Mouse (Mus musculus): ENCODE data around the gene Zfp358. TPM values are rescaled to one million over a fixed set of nuclear protein-coding genes. Genes with fewer than 3 reads are reported as not detected.

Zfp358 gene
- total RNA-seq, 4 experiments from 2014 or later = 27.6 to 32.1 (median 28.0) TPM

DNA sequence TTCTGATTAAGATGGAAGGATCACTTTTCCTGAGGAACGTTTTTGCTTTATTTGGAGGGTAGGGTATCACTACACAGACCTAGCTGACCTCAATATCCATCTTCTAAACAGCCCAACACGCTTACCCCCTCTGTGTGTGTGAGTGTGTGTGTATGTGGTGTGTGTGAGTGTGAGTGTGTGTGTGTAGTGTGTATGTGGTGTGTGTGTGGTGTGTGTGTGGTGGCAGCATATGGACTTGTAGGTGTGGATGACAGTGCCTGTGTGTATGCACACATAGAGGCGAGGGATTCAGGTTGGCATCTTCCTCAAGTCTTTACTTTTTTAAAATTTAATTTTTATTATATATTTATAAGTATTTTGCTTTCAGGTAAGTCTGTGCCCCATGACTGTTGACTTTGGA lies 5.6 kb downstream of the Zfp358 start:
- DNase-seq (ENCODE audit: low spot score in 2 of 2) = no peak

DNA sequence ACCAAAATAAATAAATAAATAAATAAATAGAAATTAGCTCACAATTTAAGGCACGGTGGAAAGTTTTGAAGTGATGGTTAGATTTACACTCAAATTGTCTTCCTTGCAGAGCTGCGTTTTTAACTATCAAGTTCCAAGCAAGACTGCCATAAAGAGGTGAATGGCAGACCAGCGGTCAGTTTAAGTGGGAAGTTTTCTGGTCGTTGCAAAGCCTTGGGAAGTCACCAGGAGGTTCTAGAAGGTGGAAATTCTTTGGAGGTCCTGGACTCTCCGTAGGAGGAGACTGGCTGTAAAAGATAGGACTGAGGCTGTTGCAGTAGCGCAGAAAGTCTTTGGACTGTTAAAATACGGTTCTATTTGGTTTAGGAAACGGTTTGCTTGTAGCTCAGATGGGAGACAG lies 6.8 kb downstream of the Zfp358 start:
- no peak for DNase-seq (ENCODE audit: low spot score in 2 of 2)

DNA sequence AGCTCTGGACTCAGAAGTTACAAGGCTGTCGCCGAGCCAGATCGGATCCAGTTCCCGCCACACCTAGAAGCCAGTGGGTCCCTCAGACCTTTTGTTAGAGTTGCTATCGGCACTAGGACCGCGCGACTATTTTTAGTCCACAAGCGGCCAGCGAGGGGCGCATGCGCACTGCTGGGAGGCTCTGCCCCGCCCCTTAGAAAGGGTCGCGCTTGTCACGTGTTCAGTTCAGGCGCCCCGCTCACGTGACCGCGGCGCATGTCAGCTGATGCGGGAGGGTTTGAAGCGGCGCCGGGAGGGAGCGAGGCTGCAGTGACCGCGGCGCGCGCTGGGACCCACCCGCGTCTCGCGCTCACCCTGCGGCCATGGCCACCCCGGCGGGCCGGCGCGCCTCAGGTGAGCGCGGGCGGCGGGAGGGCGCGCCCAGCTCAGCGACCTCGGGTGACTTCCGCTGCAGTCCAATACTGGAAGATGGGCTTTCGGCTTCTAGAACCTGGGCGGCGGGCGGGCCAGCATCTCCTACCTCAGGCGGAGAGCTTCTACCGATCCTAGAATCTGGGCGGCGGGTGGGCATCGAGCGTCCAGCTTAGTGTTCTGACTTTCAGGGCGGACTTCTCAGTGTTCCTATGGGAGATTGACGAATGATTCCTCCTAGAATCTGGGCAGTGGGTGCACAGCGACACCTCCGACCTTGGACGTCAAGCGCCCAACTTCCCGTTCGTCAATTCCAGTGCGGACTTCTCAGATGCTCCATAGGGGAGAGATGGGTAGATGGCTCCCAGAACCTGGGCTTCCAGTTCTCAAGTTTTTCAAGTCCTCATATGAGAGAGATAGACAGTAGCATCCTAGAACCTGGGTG lies 7.5 kb downstream of the Zfp358 start, which contains the start of gene Mcoln1:
Gene Mcoln1, plus strand, starts transcription at position 223 of the 856 bp plus-strand sequence.
- DNase-seq (ENCODE audit: low spot score in 2 of 2) = peak; percentile 97 to 98

DNA sequence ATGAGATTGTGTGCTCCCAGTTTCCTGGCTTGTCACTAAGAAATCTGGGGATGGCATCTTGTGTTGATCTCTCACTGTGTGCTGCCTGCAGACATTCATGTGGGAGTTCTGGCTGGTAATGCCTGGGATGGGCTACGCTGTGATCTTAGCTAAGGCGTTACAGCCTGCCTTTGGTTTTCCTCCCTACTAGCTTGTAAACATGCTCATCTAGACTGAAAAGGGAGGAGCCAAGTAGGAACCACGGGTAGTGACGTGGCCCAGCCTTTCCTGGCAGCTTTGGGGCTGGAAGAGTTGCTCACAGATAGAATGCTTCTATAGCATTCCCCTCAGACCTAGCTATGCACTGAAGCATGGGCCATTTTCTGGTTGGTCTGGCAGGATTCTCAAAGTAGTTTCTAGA lies 9.3 kb downstream of the Zfp358 start:
- DNase-seq (ENCODE audit: low spot score in 2 of 2) = no peak

DNA sequence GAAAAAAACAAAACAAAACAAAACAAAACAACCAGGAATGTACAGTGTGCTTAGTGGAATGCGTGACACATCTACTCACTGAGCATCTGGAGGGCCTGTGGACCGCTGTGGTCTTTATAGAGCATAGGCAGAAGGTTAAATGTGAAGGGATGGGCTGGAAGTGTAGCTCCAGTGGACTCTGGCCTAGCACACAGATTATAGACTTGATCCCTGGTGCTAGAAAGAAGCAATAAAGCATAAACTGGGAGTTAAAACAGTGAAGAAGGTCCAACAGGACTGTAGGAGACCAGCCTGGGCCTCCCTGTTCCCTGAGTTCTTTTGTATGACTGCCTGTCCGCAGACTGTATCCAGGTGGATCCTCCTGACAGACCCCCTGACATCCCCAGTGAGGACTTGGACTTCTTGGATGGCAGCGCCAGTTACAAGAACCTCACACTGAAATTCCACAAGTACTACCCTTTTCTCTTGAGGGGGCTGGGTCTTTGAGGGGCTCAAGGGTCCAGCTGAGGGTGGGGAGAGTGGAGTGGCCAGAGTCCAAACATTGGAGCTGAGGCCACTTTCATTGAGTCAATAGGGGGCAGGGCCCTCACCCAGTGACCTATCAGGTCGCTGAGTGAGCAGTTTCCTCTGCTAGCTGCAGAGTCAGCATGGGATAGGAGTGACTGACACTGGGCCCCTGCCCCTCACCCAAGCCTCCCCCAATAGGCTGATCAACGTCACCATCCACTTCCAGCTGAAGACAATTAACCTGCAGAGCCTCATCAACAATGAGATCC lies 15.2 kb downstream of the Zfp358 start:
- DNase-seq (ENCODE audit: low spot score in 2 of 2) = no peak

DNA sequence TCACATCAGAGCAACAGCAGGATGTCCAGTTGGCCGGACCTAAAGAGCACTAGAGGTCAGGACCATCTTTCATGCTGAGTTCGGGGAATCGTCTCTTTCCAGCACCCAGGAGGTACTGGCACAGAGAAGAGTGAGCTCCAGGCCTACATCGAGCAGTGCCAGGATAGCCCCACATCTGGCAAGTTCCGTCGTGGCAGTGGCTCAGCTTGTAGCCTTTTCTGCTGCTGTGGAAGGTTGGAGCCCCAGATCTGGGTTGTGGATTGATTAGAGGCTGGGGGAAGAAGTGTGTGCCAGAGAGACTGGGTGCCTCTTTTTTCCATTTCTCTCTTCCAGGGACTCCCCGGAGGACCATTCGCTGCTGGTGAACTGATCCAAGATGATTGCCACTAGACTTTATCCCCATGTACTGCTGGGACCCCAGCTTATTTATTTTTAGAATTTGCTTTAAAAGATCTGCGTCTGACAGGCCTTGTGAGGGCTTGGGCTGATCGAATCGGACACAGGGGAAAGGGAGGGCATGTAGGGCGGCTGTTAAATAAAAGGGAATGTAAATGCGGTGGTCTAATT lies 21.8 kb downstream of the Zfp358 start:
- DNase-seq (ENCODE audit: low spot score in 2 of 2) = no peak

DNA sequence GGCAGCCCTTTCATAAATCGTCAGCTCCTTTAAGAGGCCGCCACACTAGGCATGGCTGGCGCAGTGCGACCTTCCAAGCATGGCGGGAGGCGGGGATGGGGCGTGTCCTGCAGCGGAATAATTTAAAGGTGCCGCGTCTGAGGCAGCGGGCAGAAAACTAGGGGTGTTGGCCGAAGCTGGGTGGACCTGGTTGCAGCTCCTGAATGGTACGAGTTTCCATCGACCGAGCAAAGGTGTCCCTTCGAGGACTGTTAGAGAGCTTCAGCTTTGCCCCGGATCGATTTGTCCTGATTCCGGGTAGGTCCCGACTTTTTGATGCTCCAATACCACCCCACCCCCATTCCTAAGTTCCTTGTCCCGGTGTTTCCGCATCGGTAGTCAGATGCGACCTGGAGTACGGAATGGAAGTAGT lies 22.3 kb downstream of the Zfp358 start, which contains the start of gene Pnpla6:
Gene Pnpla6, plus strand, starts transcription at position 125 of the 412 bp plus-strand sequence.
- peak; percentile 83 to 90 for DNase-seq (ENCODE audit: low spot score in 2 of 2)

DNA sequence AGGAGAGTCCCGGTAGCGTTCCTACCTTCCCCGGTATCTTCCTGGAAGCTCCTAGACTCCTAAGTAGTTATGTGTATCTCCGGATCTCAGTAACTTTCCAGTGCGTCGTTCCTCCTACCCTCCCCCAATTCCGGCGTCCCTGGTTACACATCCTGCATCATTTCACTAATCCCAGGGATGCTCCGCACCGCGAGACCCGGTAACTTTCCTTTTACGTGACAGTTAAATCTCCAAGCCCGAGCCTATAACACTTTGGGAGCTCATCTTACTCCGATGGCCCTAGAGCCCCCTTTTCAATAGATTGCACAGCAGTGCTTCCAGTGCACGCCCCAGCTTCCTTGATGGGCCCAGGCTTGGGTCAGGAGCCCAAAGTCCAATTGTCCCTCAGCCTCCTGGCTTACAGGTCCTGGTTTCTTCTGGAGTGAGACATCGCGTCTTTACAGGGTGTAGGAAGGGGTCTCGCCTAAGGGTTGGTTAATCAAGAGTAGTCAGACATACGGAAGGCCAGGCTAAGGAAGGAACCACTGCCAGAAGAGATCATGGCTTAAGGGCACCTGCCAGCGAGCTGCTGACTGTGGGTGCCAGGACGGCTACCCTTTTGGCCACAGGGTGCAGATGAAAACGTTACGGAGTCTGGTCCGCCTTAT lies 23.0 kb downstream of the Zfp358 start:
- peak; percentile 64 to 70 for DNase-seq (ENCODE audit: low spot score in 2 of 2)

DNA sequence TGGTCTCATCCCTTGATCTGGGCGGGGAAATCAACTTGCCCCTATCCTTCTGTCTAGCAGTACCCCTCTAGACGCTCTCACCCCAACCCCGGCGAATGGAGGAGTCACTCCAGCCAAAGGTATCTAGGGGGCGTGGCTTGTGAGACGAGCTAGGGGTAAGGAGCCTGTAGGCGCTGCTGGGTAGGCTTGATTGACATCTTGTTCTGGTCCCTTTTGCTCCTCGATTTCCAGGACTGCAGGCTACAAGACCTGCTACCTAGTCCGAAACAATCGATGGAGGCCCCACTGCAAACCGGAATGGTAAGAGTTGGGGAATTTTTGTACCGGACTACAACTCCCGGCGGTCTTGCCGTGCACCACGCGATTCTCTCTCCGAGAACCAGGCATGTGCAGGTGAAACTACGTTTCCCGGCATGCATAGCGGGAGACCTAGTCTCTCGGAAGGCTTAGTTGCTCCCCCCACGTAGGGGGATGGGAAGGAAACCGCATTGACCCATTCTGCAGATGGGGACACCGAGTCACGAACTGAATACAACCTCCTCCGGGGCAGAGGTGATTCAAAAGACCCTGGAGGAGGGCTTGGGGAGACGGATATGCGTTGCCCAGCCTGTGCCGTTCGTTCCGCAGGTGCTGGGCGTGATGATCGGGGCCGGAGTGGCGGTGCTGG lies 23.6 kb downstream of the Zfp358 start:
- peak; percentile 95 to 96 for DNase-seq (ENCODE audit: low spot score in 2 of 2)

DNA sequence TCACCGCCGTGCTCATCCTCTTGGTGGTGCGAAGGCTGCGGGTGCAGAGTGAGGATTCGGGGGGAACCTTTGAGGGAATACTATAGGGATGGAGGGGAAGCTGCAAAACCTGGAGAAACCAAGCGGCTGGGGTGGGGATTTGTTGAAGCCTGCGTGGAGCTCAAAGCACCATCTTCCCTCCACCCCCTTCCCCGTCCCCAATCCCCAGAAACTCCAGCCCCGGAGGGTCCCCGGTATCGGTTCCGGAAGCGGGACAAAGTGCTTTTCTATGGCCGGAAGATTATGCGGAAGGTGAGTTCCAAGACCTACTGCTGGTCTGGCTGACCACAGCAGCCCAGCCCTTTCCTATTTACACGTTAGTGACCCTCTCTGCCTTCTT lies 24.2 kb downstream of the Zfp358 start:
- no peak for DNase-seq (ENCODE audit: low spot score in 2 of 2)

DNA sequence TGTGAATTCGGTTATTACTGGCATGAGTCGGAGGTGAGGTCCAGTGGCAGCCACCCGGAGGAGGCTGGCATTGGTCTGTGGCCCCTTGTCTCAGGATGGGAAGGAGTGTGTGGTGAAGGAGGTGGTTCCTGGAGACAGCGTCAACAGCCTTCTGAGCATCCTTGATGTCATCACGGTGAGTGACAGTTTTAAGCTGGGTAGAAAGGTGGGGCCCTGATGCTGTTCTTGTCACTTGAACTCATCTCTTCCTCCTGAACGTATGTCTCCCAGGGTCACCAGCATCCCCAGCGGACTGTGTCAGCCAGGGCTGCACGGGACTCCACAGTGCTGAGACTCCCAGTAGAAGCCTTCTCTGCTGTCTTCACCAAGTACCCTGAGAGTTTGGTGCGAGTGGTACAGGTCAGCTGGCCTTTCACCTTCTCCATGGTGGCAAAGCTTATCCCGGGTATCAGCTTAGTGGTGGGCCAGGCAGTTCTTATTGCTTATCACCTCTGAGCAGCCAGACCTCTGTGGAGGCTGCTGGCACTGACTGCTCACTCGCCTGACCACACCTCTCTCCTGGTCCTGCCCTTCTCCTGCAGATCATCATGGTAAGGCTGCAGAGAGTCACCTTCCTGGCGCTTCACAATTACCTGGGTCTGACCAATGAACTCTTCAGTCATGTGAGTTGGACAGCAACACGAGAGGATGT lies 29.2 kb downstream of the Zfp358 start:
- no peak for DNase-seq (ENCODE audit: low spot score in 2 of 2)

DNA sequence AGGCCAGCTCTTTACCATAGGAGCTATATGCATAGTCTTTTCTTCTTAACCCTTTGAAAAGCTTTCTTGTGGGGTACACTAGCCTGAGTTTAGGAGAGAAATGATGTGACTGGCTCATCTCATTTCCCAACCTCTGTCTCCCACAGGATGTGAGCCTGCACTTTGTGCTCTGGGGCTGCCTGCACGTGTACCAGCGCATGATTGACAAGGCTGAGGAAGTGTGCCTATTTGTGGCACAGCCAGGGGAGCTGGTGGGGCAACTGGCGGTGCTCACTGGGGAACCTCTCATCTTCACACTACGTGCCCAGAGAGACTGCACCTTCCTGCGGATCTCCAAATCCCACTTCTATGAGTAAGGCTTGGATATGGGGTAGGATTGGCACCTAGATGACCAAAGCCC lies 37.9 kb downstream of the Zfp358 start:
- no peak for DNase-seq (ENCODE audit: low spot score in 2 of 2)

DNA sequence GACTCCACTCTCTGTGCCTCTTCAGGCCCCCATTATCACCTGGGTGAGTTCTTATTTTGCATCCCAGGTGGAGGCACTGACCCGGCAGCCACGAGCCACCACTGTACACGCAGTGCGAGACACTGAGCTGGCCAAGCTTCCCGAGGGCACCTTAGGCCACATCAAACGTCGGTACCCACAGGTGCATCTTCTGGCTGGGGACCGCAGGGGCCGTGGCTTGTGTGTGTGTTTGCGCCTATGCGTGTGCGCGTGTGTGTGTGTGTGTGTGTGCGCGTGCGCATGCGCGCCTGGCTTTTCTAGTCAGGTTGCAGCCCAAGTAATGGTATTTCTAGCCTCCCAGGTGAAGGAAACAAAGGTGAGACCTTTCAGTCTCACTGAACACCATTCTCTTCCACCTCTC lies 39.0 kb downstream of the Zfp358 start:
- no peak for DNase-seq (ENCODE audit: low spot score in 2 of 2)

DNA sequence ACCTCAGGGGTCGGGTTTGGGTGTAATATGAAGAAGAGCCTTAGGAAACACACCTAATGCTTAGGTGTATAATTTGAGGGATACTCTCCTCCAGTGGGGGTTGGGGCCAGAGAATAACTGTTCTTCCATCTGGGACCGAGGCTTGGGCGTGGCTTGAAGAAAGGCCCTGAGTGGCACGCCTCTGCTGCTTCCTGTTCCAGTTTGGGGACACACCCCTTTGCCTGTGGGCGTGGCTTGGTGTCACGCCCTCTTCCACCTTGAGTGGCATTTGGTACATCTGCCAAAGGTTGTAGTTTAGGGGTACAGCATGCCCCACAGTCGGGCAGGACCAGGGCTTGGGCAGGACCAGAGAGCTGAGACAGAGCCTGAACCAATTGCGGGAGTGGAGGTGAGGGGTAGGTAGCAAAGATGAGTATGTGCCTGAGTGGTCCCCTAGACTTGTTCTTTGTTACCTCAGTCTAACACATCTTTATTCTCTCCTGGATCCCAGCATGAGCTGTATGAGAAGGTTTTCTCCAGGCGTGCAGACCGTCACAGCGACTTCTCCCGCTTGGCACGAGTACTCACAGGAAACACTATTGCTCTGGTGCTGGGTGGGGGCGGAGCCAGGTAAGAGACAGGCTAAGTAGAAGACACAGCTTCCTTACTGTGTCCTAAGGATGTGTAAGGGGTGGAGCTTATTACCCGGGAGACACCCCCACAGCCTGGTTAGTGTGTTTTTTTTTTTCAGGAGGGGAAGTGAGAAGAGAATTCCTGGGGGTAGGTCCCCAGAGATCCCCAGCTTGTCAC lies 43.3 kb downstream of the Zfp358 start:
- DNase-seq (ENCODE audit: low spot score in 2 of 2) = no peak

DNA sequence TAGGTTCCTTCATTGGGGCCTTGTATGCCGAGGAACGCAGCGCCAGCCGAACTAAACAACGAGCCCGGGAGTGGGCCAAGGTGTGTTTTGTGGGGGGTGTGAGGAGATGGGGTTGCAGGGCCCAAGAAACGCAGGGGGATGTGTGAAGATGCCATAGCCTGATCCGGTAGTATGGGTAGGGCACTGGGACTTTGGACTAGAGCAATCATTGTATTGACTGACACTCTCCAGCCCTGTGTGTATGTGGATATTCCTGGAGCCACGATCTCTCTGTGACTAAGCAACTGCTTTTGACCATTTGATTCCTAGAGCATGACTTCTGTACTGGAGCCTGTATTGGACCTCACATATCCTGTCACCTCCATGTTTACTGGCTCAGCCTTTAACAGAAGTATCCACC lies 44.0 kb downstream of the Zfp358 start:
- no peak for DNase-seq (ENCODE audit: low spot score in 2 of 2)

DNA sequence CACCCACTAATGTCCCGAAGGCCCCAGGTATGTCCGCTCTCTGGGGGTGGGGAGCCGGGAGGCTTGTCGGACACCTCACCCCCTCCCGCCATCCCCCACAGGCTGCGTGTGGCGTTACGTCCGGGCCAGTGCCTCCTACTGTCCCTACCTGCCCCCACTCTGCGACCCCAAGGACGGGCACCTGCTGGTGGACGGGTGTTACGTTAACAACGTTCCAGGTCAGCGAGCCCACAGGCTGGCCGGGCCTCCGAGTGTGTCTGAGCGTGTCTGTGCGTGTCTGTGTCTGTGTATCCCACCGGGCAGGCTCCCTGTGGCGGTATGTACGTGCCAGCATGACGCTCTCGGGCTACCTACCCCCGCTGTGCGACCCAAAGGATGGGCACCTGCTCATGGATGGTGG lies 44.7 kb downstream of the Zfp358 start:
- DNase-seq (ENCODE audit: low spot score in 2 of 2) = no peak

DNA sequence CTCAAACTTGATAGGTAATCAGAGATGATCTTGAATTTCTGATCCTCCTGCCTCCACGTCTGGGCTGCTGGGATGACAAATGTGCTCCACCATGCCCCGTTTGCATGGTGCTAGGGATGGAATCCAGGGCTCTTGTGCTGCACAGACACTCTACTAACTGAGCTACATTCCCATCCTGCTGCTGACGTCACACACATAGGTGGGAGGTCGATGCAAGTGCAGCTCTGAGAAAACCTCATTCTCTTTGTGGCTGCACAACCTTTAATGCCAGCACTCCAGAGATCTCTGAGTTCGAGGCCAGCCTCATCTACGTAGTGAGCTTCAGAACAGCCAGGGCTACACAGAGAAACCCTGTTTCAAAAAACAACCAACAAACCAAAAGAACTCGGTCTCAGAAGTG lies 46.2 kb downstream of the Zfp358 start:
- no peak for DNase-seq (ENCODE audit: low spot score in 2 of 2)

DNA sequence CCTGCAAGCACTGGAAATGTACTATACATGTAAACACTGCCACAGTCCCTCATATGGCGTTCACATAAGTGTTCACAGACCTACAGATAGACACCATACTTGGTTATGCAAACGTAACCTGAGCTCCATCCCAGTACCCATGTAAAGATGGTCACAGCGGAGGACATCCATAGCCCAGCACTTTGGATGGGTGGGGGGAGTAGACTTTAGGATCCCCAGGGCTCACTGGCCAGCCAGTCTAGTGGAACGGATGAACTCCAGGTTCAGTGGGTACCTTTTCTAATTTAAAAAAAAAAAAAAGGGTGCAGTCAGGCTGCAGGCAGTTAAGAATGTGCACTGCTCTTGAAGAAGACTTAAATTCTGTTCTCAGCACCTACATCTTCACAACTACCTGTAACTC lies 47.1 kb downstream of the Zfp358 start:
- no peak for DNase-seq (ENCODE audit: low spot score in 2 of 2)

DNA sequence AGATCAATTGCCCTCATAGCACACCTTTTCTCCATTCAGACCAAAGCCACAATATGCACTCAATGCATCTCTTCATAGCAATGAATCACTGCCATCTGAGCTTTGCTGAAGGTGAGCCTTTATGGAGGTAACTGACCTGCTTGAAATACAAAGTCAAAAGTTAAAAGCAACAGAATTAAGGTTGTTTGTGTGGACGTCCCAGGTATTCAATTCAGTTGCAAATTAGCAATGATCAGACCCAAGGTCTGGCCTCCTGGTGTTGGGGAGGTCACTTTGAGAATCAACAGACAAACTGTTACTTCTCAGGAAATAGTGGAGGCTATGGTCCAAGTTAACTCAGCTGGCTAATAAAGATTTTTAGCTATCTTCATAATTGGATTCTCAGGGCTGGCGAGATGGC lies 53.6 kb downstream of the Zfp358 start:
- no peak for DNase-seq (ENCODE audit: low spot score in 2 of 2)
